Mouse (Mus musculus) lung, adult 2 months (tissue): Measurements from ENCODE around the gene Tnpo1.

Source experiments
- CTCF ChIP-seq: fragments of 200-500 bp; IDR thresholded peaks from 2 replicates; pipeline ENCODE4 v1.5.1; 2011; ENCODE audit warnings: mild to moderate bottlenecking, low read length, control low read depth; ENCODE audit not compliant: insufficient read depth
- POLR2A ChIP-seq: fragments of 200-500 bp; IDR thresholded peaks from 2 replicates; pipeline ENCODE4 v1.6.1; 2011; ENCODE audit warnings: low read depth, mild to moderate bottlenecking, control low read depth, low read length, borderline replicate concordance; ENCODE audit errors: extremely low read depth

DNA sequence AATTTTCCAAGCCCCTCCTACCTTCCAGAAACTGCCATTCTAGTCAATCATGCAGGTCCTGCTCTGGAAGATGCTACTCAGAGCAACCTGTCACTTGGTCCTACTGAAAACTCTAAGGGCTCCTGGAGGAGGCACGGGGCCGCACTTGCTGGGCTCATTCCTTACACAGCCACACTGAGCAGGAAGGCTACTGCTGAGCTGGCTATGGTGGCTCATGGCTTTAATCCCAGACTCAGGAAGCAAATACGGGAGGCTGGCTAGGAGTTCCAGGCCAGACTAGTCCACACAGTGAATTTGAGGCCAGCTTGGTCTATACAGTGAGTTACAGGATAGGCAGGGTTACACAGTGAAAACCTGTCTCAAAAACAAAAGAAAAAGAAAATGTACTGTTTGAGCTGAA lies 15.4 kb downstream of the Tnpo1 start:
- no peak for TF ChIP-seq CTCF
- TF ChIP-seq POLR2A, result no peak
